Mouse (Mus musculus) neutrophil, adult 59 days (primary cell): ENCODE data around the gene Gm5416. TPM values are rescaled to one million over a fixed set of nuclear protein-coding genes. Genes with fewer than 3 reads are reported as not detected.

Source experiments
- total RNA-seq, 2 experiments: library from RNA; stranded (reverse); gene quantifications; 1 replicate in 1 of 2; 2 replicates in 1 of 2; pipeline ENCODE4 v1.2.4; 2023

The Gm5416 gene
- not detected for total RNA-seq

DNA sequence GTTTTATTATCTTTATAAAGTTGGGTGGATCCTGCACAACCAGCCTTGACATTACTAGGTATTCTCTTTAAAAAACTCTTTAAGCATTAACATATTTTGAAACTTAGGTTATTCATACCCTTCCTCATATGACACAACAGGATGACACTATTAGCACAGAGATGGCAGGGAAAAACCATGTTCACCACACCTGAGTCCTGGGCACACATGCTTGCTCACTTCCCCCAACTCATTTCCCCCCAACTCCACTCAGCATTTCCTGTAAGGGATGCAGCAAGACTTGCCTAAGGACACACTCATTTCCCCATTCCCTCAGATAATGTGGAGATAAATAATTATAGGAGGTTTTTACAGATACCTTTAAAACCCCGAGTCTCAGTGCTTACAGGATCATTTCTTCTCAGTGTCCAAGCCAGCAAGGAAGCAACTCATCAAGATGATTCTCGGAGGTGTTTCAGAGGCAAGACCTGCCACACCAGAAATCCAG lies at the start of gene Gm5416:
Gene Gm5416 (plus strand): TSS at position 437 of the 487 bp plus-strand sequence.

GRCm38 (mm10) chr16:36183912-36184311 lies 26.3 kb upstream of the Gm5416 start, which contains the start of gene Gm5483:
Gene Gm5483 (plus strand): TSS chr16:36184212.

GRCm38 (mm10) chr16:36221168-36221567 lies 11.0 kb downstream of the Gm5416 start, which contains the start of gene 2010005H15Rik:
Gene 2010005H15Rik (plus strand): TSS chr16:36221468.

Other genes starting within 250 kb of the Gm5416 start
- gene Kpna1, start 231.7 kb upstream of the Gm5416 start, total RNA-seq, result 10 to 100 TPM; 40.0 to 43.1 TPM
- 1 to 10 TPM; 4.5 to 5.0 TPM for gene Wdr5b, start 169.2 kb upstream of the Gm5416 start, total RNA-seq
- gene Fam162a, start 138.8 kb upstream of the Gm5416 start, total RNA-seq, result 10 to 100 TPM; 15.1 to 15.7 TPM
- 10 to 100 TPM; 10.2 to 12.3 TPM for gene Ccdc58, start 138.7 kb upstream of the Gm5416 start, total RNA-seq
- gene Csta1, start 79.2 kb upstream of the Gm5416 start, total RNA-seq, result not detected
- 10 to 100 TPM; 57.4 to 66.5 TPM for gene Stfa2l1, start 53.6 kb upstream of the Gm5416 start, total RNA-seq
- gene Gm5483, start 26.2 kb upstream of the Gm5416 start, total RNA-seq, result 10 to 100 TPM; 25.4 to 28.3 TPM
- gene 2010005H15Rik, start 11.1 kb downstream of the Gm5416 start, total RNA-seq, result not detected
- 1 to 10 TPM; 3.9 to 5.7 TPM for gene Stfa1, start 66.5 kb downstream of the Gm5416 start, total RNA-seq
- not detected for gene BC117090, start 123.9 kb downstream of the Gm5416 start, total RNA-seq
- gene BC100530, start 157.3 kb downstream of the Gm5416 start, total RNA-seq, result 1 to 10 TPM; 2.5 to 3.7 TPM
- gene Stfa2, start 198.1 kb downstream of the Gm5416 start, total RNA-seq, result 1 to 10 TPM in 1 of 2 experiments, not detected in 1; 1.5 TPM
- gene Stfa3, start 245.0 kb downstream of the Gm5416 start, total RNA-seq, result 1 to 10 TPM; 1.4 to 2.2 TPM